Mouse (Mus musculus): Measurements from ENCODE around the gene Ddx55.

DNA sequence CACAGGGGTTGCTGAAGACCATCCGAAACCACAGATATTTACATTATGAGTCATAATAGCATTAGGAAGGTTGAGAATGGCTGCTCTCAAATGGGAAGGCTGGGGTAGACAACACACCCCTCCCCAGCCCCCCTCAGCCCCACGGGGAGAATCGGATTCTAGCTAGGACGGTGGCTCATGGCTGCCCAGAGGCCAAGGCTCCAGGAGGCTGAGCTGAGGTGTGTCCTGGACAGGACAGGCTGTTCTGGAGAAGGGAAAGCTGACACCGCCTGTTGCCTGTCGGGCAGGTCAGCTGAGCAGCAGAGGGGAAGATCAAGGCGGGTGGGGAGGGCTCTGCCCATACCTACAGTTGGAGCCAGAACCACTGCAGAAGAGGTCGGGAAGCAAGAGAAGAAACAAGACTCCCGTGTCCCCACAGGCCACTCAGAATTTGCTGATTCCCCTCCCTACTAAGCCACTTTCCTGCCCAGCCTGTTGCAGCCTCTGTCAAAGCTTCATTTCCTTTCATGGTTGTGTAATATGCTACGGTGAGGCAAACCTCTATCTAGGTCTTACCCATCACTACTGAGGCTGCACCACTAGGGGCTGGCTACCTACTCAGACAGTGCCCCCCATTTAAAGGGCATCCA lies 45.8 kb upstream of the Ddx55 start:
- TF ChIP-seq CTCF (IDR thresholded peaks at IDR 0.05; ENCODE audit: low read depth) (peak; percentile 21; the same call in 1 of the 2 replicates), EP300 (optimal IDR thresholded peaks at IDR 0.05) (no peak)

Data from stomach, postnatal 0 days (tissue).